Mouse (Mus musculus): ENCODE measurements at regions not wholly inside any gene's neighbourhood (a gene's known extent, or its start where the extent isn't known, plus 50 kb on each side); places are given as distances from the start of the nearest gene placed in this dataset.

DNA sequence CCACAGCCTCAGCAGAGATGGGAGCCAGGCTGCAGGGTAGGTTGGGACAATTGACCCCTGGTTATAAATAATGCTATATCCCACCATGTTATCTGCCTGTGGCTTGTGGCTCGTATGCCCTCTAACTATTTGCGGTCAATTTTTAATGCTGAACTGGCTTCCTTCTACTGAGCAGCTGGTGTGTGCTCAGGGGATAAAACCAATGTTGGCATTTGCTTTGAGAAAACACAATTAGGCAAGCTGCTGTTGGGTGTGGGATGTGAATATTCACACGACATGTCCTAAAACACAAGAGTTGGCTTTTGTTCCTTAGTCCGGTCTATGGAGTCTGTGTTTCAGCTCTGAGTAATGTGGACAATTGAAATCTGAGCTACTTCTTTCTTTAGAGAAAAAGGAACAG lies 123.6 kb upstream of the Npvf start:
- no peak for DNase-seq (ENCODE audit: low spot score in 2 of 2)

GRCm38 (mm10) chr6:50780677-50781076 lies 126.4 kb upstream of the Npvf start:
- DNase-seq (ENCODE audit: low spot score in 2 of 2): no peak

DNA sequence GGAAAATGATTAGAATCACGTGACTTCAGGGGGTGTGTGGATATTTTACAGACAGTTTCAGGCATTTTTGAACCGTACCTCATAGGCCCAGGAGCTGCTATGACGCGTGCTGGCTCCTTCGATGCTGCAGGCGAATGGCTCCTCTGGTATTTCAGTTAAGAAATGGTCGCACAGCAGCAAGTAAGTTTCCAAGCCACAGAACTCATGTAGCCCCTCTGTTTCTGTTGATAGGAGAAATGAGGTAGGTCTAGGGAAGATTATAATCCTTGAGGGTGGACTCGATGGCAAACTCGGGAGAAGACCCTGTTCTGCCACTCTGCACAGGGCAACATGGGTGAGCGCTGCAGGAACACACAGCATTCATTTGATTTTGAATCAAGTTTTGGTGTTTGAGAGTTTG lies 127.0 kb upstream of the Npvf start:
- no peak for DNase-seq (ENCODE audit: low spot score in 2 of 2)

- no peak for DNase-seq (ENCODE audit: low spot score in 2 of 2)
Observed at GRCm38 (mm10) chr6:50782221-50782620, 128.0 kb upstream of the Npvf start.

- no peak for DNase-seq (ENCODE audit: low spot score in 2 of 2)
Observed at GRCm38 (mm10) chr6:50783494-50783893, 129.3 kb upstream of the Npvf start.

DNA sequence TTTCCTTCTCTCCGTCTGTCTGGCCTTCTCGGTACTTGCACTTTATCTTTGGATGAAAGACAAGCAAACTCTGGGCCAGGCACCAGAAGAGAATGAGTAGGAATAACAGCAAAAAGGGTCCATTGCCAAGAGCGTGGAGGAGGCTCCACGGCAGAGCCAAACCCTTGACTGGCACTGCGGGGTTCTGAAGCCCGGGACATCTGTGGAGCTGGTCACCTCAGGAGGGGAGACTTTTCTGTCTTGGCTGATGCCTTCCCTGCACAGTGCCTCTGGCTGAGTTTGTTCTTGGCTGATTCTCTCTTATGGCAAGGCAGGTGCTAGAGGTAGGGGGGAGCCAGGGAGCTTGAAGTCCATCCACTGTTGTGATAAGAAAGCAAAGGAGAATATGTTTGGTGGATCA lies 130.1 kb upstream of the Npvf start:
- no peak for DNase-seq (ENCODE audit: low spot score in 2 of 2)

GRCm38 (mm10) chr6:50787666-50788065 lies 133.4 kb upstream of the Npvf start:
- DNase-seq (ENCODE audit: low spot score in 2 of 2): no peak

DNA sequence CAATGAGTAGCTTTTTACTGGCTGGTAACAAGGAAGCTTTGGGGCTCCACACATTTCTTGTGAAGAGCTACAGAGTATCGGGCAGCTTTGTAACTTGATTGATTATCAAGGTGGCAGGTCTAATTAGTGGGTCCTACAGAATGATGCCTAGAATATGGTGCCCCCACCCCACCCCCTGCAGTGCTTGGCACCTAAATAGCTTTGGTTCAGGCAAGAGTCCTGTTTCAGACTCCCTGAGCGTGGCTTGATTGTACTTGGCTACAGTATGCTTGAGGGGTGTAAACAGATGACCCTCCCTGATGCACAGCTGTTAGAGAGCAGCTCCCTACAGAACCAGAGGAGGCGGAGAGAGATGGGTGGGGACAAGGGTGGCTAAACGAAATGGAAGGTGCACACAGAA lies 145.7 kb upstream of the Npvf start:
- DNase-seq (ENCODE audit: low spot score in 2 of 2): no peak

GRCm38 (mm10) chr6:50802956-50803355 lies 148.7 kb upstream of the Npvf start:
- DNase-seq (ENCODE audit: low spot score in 2 of 2): no peak

DNA sequence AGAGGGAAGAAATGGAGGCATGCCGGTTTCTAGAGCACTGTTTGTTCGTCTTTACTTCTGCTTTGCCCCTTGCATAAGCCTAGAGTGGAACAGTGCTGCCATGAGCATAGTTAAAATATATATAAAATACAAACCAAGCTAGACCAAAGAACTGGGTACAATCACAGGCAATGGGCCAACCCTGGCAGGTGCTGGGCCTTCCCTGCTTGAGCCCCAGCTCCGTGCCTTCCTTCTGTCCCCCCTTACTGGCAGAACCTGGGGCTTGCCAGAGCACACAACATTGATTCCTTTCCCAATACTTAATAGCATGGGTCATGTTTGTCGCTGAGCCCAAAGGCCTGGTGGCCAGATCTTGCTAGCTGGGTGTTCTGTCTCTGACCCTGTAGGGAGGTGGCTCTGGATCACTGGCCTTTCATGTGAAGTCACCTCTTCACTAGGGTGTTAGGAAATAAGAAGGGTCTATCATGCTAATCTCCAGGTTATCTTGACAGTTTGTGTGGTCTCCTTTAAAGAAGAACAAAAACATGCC lies 150.3 kb upstream of the Npvf start:
- no peak for DNase-seq (ENCODE audit: low spot score in 2 of 2)

DNA sequence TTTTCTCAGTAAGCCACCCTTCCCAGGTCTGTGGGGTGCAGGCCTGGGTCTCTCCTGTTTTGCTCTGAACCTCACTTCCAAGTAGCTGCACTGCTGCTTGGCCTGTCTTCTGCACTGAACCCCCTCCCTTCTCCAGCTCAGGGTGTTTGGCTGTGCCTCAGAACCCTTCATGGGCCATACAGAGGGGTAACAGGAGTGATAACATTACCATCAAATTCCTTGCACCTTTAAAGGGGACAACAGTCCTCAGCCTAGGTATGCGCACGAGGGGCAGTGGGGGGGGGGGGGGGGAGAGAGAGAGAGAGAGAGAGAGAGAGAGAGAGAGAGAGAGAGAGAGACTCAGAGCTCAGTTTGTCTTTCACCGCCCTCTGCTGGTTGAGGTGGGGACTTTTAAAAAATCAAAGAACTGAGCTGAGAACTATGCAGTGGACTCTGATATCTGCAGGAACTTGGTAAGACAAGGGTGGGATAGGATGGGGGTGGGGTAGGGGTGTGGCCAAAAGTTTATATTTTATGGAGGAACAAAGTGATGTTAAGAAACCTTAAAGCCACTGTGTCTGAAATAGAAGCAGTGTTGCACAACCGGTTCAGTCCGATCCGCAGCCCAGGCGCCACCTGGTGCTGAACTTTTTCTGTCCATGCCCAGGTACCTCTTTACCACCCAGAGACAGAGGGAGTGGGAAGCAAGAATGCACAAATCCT lies 152.3 kb upstream of the Npvf start:
- DNase-seq (ENCODE audit: low spot score in 2 of 2): peak in 1 of 2 experiments; percentile 40

DNA sequence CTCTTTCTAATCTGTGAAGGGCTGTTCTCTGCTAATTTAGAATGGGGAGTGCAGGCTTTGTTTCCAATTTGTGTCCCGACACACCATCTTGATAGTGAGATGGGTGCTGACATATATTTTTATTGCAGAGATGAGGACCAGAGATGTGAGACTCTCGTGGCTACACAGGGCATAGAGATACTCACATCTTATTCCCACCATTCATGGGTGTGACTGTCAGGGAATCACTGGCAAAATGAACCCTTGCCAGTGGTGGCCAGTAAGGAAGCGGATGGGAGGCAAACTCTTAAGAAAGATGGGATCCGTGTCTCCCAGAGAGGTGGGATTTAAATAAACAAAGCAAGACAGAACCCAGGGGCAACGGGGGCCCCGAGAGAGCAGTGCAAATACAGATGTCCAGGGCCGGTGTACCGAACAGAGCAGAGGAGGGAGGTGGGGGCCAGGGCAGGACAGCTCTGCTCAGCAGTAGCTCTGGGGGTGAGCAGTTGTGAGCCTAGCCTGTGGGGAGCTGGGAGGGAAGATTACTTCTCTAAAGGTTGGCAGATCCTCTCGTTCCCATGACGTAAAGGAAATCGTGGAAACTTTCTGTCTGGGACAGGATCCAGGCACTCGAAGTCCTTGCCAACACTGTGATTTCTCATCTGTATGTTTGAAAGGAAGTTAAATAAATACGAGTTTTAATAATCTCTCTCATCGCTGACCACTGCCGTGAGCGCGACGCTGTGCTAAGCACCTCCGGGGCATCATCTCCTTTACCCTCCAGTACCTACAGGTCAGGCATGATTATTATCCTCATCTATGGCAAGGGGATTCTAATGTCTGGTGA lies 153.2 kb upstream of the Npvf start:
- DNase-seq (ENCODE audit: low spot score in 2 of 2): no peak

- DNase-seq (ENCODE audit: low spot score in 2 of 2): peak in 1 of 2 experiments; percentile 75
Observed at GRCm38 (mm10) chr6:50808126-50808525, 153.9 kb upstream of the Npvf start.

- no peak for DNase-seq (ENCODE audit: low spot score in 2 of 2)
Observed at GRCm38 (mm10) chr6:50808811-50809668, 154.8 kb upstream of the Npvf start.

DNA sequence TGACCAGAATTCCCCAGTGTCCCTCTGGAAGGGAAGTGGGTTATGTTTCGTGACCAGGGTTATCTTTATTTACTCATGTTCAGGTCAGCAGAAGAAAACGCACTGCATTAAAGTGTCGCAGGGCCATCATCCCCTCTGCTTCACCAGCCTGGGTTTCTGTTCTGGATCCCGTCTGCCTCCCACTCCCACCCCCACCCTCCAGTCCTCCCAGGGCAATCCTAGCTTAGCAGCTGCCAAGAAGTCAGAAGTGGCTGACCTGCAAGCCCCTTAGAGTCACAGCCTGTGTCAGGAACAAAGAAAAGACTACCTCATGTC lies 155.4 kb upstream of the Npvf start:
- DNase-seq (ENCODE audit: low spot score in 2 of 2): no peak

DNA sequence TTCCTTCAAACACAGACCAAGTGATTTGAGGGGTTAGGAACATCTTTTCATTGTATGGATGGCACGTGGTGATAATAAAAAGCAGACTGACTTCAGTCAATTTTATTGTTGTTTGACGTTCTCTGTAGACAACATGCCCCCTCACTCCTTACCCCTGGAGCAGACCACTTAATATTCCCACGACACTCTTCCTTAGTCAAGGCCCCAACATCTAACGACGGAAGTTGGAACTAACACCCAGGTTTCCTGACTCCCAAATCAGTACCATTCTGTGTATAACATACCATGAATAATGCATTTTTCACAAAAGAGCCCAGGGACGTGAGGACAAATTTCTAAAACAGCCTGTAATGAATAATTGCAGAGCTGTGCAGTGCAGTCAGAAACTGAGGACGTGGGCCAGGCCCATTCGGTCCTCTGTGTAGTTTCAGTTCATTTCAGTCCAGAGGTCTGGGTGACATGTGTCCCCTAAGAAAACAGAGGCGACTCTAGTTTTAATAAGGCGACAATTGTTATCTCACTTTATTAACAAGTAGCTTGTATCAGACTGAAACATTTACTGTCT lies 160.8 kb upstream of the Npvf start:
- DNase-seq (ENCODE audit: low spot score in 2 of 2): no peak

- no peak for DNase-seq (ENCODE audit: low spot score in 2 of 2)
Observed at GRCm38 (mm10) chr6:50815579-50815978, 161.3 kb upstream of the Npvf start.

- DNase-seq (ENCODE audit: low spot score in 2 of 2): no peak
Observed at GRCm38 (mm10) chr6:50817430-50817829, 163.2 kb upstream of the Npvf start.

DNA sequence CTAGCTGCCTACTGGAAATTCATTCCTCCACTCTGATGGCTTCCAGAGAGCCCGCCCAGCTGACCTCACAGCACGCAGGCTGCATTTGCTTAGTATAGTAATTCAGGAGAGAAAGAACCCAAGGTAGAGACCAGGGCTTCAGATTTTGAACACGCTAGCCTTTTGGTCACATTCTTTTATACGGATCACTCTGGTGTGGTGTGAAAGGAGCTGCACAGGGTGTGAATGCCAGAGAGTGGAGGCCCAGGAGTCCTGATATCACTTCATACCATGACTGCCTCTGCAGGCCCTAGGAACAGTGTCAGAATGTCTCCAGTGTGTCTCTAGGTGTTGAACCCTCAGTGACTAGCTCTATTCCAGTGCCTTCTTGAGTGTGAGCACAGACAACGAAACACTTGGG lies 164.2 kb upstream of the Npvf start:
- DNase-seq (ENCODE audit: low spot score in 2 of 2): no peak

GRCm38 (mm10) chr6:50818891-50819541 lies 164.8 kb upstream of the Npvf start:
- no peak for DNase-seq (ENCODE audit: low spot score in 2 of 2)

All from frontal cortex, postnatal 10 days (tissue).